Mouse (Mus musculus) left cerebral cortex, postnatal 4 days (tissue): ENCODE results near the gene Psmc5. TPM values are rescaled to one million over a fixed set of nuclear protein-coding genes. Genes with fewer than 3 reads are reported as not detected.
A peak's percentile ranks its signal among the peaks of the same experiment; 100 is the strongest.

ENCODE experiments used
- DNase-seq: peaks from one replicate; pipeline ENCODE4 v3.0.0-alpha.2; 2022
- intact Hi-C: fragments of 180-260 bp; cut with DNase I; formaldehyde crosslinking; loops from one replicate; pipeline ENCODE4 v1.15.1; 2025
- total RNA-seq, 2 experiments: library from RNA; stranded (reverse); gene quantifications; 2 replicates each; pipeline ENCODE4 v1.2.3; 2021

Psmc5 gene
- total RNA-seq, 2 experiments from 2014 or later = 111 to 112 TPM

GRCm38 (mm10) chr11:106267871-106268270, 11.9 kb downstream of the Psmc5 start:
- intact Hi-C loops = loop anchor here (10.0 kb wide), 1 partner anchor 127 kb away; no protein-coding TSS in a partner anchor
- DNase-seq = peak; percentile 33

- intact Hi-C loops = loop anchor here (10.0 kb wide), 1 partner anchor 126 kb away; no protein-coding TSS in a partner anchor
- DNase-seq = peak; percentile 76
Observed at GRCm38 (mm10) chr11:106268326-106269059, 12.5 kb downstream of the Psmc5 start.

- intact Hi-C loops = loop anchor here (10.0 kb wide), 1 partner anchor 126 kb away; no protein-coding TSS in a partner anchor
- peak; percentile 49 for DNase-seq
Observed at GRCm38 (mm10) chr11:106269060-106269431, 13.1 kb downstream of the Psmc5 start.

GRCm38 (mm10) chr11:106271131-106271793, 15.3 kb downstream of the Psmc5 start:
- peak; percentile 15 for DNase-seq
- intact Hi-C loops = no loop called here

GRCm38 (mm10) chr11:106271794-106272643, 16.1 kb downstream of the Psmc5 start:
- peak; percentile 43 for DNase-seq
- intact Hi-C loops = no loop called here

- peak; percentile 100 for DNase-seq
- intact Hi-C loops = no loop called here
Observed at GRCm38 (mm10) chr11:106272644-106273310, 16.8 kb downstream of the Psmc5 start, which contains the start of gene Smarcd2. Gene Smarcd2, minus strand, starts transcription at chr11:106272972.

GRCm38 (mm10) chr11:106273311-106273684, 17.3 kb downstream of the Psmc5 start:
- intact Hi-C loops = no loop called here
- no peak for DNase-seq

- intact Hi-C loops = no loop called here
- no peak for DNase-seq
Observed at GRCm38 (mm10) chr11:106273811-106274210, 17.9 kb downstream of the Psmc5 start.

- intact Hi-C loops = no loop called here
- no peak for DNase-seq
Observed at GRCm38 (mm10) chr11:106274374-106274773, 18.4 kb downstream of the Psmc5 start.

- intact Hi-C loops = no loop called here
Observed at GRCm38 (mm10) chr11:106274971-106275411, 19.0 kb downstream of the Psmc5 start.

GRCm38 (mm10) chr11:106276454-106276853, 20.5 kb downstream of the Psmc5 start, which contains the start of gene Tcam1:
Gene Tcam1, plus strand, starts transcription at chr11:106276672.
- intact Hi-C loops = no loop called here
- peak; percentile 93 for DNase-seq

More at GRCm38 (mm10) chr11:106274971-106275411, 19.0 kb downstream of the Psmc5 start:
- DNase-seq = no peak

GRCm38 (mm10) chr11:106282452-106282851, 26.5 kb downstream of the Psmc5 start:
- no peak for DNase-seq
- intact Hi-C loops = no loop called here

GRCm38 (mm10) chr11:106283371-106283770, 27.4 kb downstream of the Psmc5 start:
- DNase-seq = no peak
- intact Hi-C loops = no loop called here

GRCm38 (mm10) chr11:106284126-106284525, 28.2 kb downstream of the Psmc5 start:
- DNase-seq = no peak
- intact Hi-C loops = no loop called here

GRCm38 (mm10) chr11:106286206-106286605, 30.3 kb downstream of the Psmc5 start:
- DNase-seq = no peak
- intact Hi-C loops = no loop called here

GRCm38 (mm10) chr11:106286987-106287386, 31.0 kb downstream of the Psmc5 start:
- intact Hi-C loops = no loop called here
- DNase-seq = no peak

GRCm38 (mm10) chr11:106289369-106289768, 33.4 kb downstream of the Psmc5 start:
- intact Hi-C loops = no loop called here

GRCm38 (mm10) chr11:106290376-106290775, 34.4 kb downstream of the Psmc5 start:
- no peak for DNase-seq
- intact Hi-C loops = no loop called here

More at GRCm38 (mm10) chr11:106289369-106289768, 33.4 kb downstream of the Psmc5 start:
- peak; percentile 93 for DNase-seq

GRCm38 (mm10) chr11:106291861-106292260, 35.9 kb downstream of the Psmc5 start:
- intact Hi-C loops = no loop called here
- peak; percentile 77 for DNase-seq

- no peak for DNase-seq
- intact Hi-C loops = no loop called here
Observed at GRCm38 (mm10) chr11:106301765-106302164, 45.8 kb downstream of the Psmc5 start, which contains the start of gene Gh. Gene Gh, minus strand, starts transcription at chr11:106301865.
